Mouse (Mus musculus) liver, embryonic 12.5 days (tissue): Measurements from ENCODE around the gene Gpat3. TPM values are rescaled to one million over a fixed set of nuclear protein-coding genes. Genes with fewer than 3 reads are reported as not detected.

Experiments
- ATAC-seq: fragments of 200-750 bp; cut with Nextera tagmentation; 2 replicates; pipeline ENCODE4 v1.8.0; 2017; ENCODE audit warnings: moderate number of reproducible peaks, mild to moderate bottlenecking, moderate library complexity
- H3K27ac ChIP-seq: fragments of 300-500 bp; sonication (generic); 2 replicates; pipeline ENCODE4 v1.5.1; 2016; ENCODE audit warnings: mild to moderate bottlenecking
- H3K27me3 ChIP-seq: fragments of 300-500 bp; sonication (generic); replicated peaks from 2 replicates; pipeline ENCODE4 v1.6.1; 2016; ENCODE audit warnings: mild to moderate bottlenecking, moderate library complexity
- H3K36me3 ChIP-seq: fragments of 300-500 bp; sonication (generic); 2 replicates; pipeline ENCODE4 v1.6.1; 2016; ENCODE audit warnings: mild to moderate bottlenecking, moderate library complexity
- H3K4me1 ChIP-seq: fragments of 300-500 bp; sonication (generic); 2 replicates; pipeline ENCODE4 v1.6.1; 2016
- H3K4me2 ChIP-seq: fragments of 300-500 bp; sonication (generic); 2 replicates; pipeline ENCODE4 v1.6.1; 2016; ENCODE audit warnings: mild to moderate bottlenecking, moderate library complexity
- H3K4me3 ChIP-seq: fragments of 300-500 bp; sonication (generic); 2 replicates; pipeline ENCODE4 v1.5.1; 2016; ENCODE audit warnings: mild to moderate bottlenecking, moderate library complexity
- H3K9ac ChIP-seq: fragments of 300-500 bp; sonication (generic); 2 replicates; pipeline ENCODE4 v1.6.1; 2016; ENCODE audit warnings: mild to moderate bottlenecking, moderate library complexity
- H3K9me3 ChIP-seq: fragments of 300-500 bp; sonication (generic); replicated peaks from 2 replicates; pipeline ENCODE4 v1.6.1; 2016; ENCODE audit warnings: mild to moderate bottlenecking, moderate library complexity
- WGBS: fragments of 180-500 bp; shearing (Covaris S2); methylation state at CpG from one replicate; pipeline ENCODE4 v1.1.7; 2016; ENCODE audit not compliant: insufficient replicate concordance; 5-methylcytosine and 5-hydroxymethylcytosine counted together
- polyA plus RNA-seq: library from polyadenylated mRNA; unstranded; fragments of >200 nt; fragmentation: Nextera tagmentation; extraction: Ambion mirVana; gene quantifications from 2 replicates; pipeline ENCODE4 v1.2.1, GENCODE M21; 2016

The Gpat3 gene
- polyA plus RNA-seq, 1 experiment from 2014 or later, result 0.75 TPM

GRCm38 (mm10) chr5:100861811-100862210 lies 16.3 kb downstream of the Gpat3 start:
- ATAC-seq, result no peak
- 71% methylated on average over 7 of the region's 7 CpGs for WGBS
- H3K4me3 ChIP-seq, result no peak overlapping the region
- H3K4me2 ChIP-seq, result no peak overlapping the region
- H3K36me3 ChIP-seq, result no peaks in the 10 kb centered on the region
- no peaks in the 10 kb centered on the region for H3K9me3 ChIP-seq
- no peaks in the 10 kb centered on the region for H3K27me3 ChIP-seq
- H3K4me1 ChIP-seq, result peaks cover 13% of the 10 kb centered on the region; the same call in 1 of the 2 replicates
- H3K27ac ChIP-seq, result no peak overlapping the region
- no peak overlapping the region for H3K9ac ChIP-seq

- ATAC-seq, result no peak
- Histone ChIP-seq H3K9ac (no peak overlapping the region), H3K4me2 (no peak overlapping the region), H3K9me3 (no peaks in the 10 kb centered on the region), H3K4me1 (peaks cover 13% of the 10 kb centered on the region; the same call in 1 of the 2 replicates), H3K4me3 (no peak overlapping the region), H3K36me3 (no peaks in the 10 kb centered on the region), H3K27ac (no peak overlapping the region), H3K27me3 (no peaks in the 10 kb centered on the region)
- 72% methylated on average over 2 of the region's 2 CpGs for WGBS
Observed at GRCm38 (mm10) chr5:100863091-100863490, 17.6 kb downstream of the Gpat3 start.

GRCm38 (mm10) chr5:100864438-100864837 lies 18.9 kb downstream of the Gpat3 start:
- Histone ChIP-seq H3K9ac (no peak overlapping the region), H3K4me1 (peaks cover 13% of the 10 kb centered on the region; the same call in 1 of the 2 replicates), H3K36me3 (no peaks in the 10 kb centered on the region), H3K27me3 (no peaks in the 10 kb centered on the region), H3K27ac (no peak overlapping the region), H3K4me2 (no peak overlapping the region), H3K9me3 (no peaks in the 10 kb centered on the region), H3K4me3 (no peak overlapping the region)
- no peak for ATAC-seq
- 68% methylated on average over 6 of the region's 6 CpGs for whole genome bisulfite sequencing

DNA sequence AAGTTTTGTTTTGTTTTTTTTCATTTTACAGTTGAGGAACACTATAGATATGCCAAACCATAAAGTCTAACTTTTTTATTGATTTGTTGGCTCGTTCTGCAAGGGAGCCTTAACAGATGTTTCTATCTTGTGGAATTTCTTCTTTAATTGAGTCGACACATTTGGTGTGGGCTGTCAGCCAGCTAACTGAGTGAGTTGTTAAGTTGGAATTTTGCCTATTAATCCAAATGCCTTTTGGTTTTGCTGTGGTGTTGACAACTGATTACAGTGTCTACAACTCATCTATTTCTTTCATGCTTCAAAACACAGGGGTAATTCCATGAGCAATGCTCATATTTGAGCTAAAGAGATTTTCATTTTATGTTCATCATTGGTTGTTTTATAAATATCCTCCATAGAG lies 20.7 kb downstream of the Gpat3 start:
- H3K36me3 ChIP-seq, result no peaks in the 10 kb centered on the region
- H3K4me2 ChIP-seq, result no peak overlapping the region
- no peak overlapping the region for H3K27ac ChIP-seq
- 0 out of 2 replicates have a peak, but pooled peaks cover 1% of the 10 kb centered on the region for H3K4me1 ChIP-seq
- no peak overlapping the region for H3K4me3 ChIP-seq
- no peak overlapping the region for H3K9ac ChIP-seq
- 51% methylated on average over 2 of the region's 2 CpGs for WGBS
- ATAC-seq, result no peak
- no peaks in the 10 kb centered on the region for H3K27me3 ChIP-seq
- 0 out of 2 replicates have a peak, but pooled peaks cover 6% of the 10 kb centered on the region for H3K9me3 ChIP-seq

DNA sequence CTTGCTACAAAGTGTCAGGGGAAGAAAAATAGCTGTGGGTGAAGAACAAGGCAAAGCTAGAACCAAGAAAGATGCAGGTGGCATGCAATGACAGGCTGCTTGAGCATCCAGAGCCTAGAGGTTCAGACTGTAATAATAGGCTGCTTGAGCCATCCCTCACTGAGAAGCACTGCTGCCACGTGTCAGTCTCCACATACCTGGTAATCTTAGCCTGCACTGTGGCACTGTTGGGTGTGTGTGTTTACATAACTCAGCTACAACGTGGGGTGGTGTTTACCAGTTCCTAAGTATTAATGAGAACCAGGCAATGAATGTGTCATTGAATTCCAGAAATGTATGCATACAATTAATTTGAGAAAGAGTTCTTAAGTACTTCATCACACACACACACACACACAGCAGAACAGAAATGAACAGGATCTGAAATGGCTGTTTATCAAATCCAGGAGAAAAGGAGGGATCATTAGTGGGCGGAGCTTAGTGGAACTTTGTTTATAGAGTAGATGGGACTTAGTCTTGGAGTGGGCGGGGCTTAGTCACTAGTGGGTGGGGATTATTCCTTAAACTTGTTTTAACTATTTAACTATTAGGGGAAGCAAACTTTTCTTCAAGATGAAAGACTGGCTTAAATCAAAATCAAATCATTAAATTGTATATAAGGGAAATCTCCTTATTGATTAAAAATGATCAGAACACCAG lies 23.8 kb downstream of the Gpat3 start:
- Histone ChIP-seq H3K4me1 (0 out of 2 replicates have a peak, but pooled peaks cover 3% of the 10 kb centered on the region), H3K4me3 (no peak overlapping the region), H3K27me3 (no peaks in the 10 kb centered on the region), H3K9ac (no peak overlapping the region), H3K4me2 (no peak overlapping the region), H3K27ac (no peak overlapping the region), H3K9me3 (0 out of 2 replicates have a peak, but pooled peaks cover 6% of the 10 kb centered on the region), H3K36me3 (no peaks in the 10 kb centered on the region)
- ATAC-seq, result no peak
- 46% methylated on average over 4 of the region's 4 CpGs for WGBS

DNA sequence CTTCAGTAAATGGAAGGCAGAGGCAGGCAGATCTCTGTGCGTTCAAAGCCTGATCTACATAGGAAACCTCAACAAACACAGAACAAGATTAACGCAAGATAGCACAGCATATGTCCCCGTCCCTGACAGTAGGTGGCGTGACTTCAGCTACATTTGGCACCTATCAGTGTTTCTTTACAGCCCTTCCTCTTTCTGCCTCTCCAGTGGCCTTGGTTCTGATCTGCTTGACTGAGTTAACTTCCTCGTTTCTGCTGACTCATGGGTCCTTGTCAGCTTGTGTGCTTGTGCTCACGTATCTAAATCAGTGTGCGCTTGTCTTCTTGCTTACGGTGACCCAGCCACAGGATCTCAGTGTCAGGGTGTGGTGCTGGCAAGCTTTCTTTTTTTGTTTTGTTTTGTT lies 26.5 kb downstream of the Gpat3 start:
- peak; percentile 47; the same call in 1 of the 2 replicates for ATAC-seq
- no peaks in the 10 kb centered on the region for H3K36me3 ChIP-seq
- H3K27ac ChIP-seq, result no peak overlapping the region
- no peak overlapping the region for H3K4me2 ChIP-seq
- H3K9me3 ChIP-seq, result 0 out of 2 replicates have a peak, but pooled peaks cover 6% of the 10 kb centered on the region
- H3K4me3 ChIP-seq, result no peak overlapping the region
- no peak overlapping the region for H3K9ac ChIP-seq
- 0 out of 2 replicates have a peak, but pooled peaks cover 3% of the 10 kb centered on the region for H3K4me1 ChIP-seq
- WGBS, result 25% methylated on average over 8 of the region's 8 CpGs
- H3K27me3 ChIP-seq, result no peaks in the 10 kb centered on the region

DNA sequence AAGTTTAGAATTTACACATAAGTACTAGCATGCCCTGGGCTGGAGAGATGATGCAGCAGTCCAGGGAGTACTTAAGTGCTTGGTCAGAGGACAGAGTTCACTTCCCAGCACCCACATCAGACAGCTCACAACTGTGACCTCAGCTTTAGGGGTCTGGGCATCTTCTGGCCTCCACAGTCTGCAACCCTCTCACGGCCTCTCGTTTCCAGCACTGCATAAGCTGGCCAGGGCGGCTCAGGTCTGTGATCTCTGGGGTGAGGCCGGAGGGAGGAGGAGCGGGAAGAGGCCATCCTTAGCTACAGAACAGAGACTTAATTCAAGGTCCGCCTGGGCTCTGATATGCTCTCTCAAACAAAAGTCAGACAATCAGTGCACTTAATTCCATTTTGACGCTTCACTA lies 29.2 kb downstream of the Gpat3 start:
- WGBS, result 75% methylated on average over 7 of the region's 7 CpGs
- ATAC-seq, result no peak
- Histone ChIP-seq H3K36me3 (no peaks in the 10 kb centered on the region), H3K27me3 (no peaks in the 10 kb centered on the region), H3K9me3 (0 out of 2 replicates have a peak, but pooled peaks cover 6% of the 10 kb centered on the region), H3K9ac (no peak overlapping the region), H3K4me2 (no peak overlapping the region), H3K27ac (no peak overlapping the region), H3K4me1 (0 out of 2 replicates have a peak, but pooled peaks cover 3% of the 10 kb centered on the region), H3K4me3 (no peak overlapping the region)

DNA sequence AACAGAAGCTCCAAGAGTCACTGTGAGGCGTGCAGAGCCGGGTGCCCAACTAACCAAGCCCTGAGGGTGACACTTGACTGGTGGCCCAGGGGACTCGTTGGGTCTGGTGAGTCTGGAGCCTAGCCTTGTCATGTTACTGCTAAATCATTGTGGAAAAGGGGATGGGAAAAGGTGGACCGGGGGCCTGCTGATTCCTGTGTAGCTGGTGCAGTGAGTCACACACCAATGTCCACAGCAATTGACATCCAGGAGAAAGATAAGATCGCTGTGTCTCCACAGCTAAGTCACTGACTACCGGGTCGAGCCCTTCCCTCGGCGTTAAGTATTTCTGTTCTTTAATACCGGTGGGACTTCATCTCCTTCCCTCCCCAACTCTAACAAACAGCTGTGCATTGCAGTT lies 29.7 kb downstream of the Gpat3 start:
- Histone ChIP-seq H3K4me2 (no peak overlapping the region), H3K4me1 (0 out of 2 replicates have a peak, but pooled peaks cover 3% of the 10 kb centered on the region), H3K9ac (no peak overlapping the region), H3K9me3 (0 out of 2 replicates have a peak, but pooled peaks cover 5% of the 10 kb centered on the region), H3K36me3 (no peaks in the 10 kb centered on the region), H3K27me3 (no peaks in the 10 kb centered on the region), H3K4me3 (no peak overlapping the region), H3K27ac (no peak overlapping the region)
- no peak for ATAC-seq
- WGBS, result 56% methylated on average over 10 of the region's 10 CpGs

DNA sequence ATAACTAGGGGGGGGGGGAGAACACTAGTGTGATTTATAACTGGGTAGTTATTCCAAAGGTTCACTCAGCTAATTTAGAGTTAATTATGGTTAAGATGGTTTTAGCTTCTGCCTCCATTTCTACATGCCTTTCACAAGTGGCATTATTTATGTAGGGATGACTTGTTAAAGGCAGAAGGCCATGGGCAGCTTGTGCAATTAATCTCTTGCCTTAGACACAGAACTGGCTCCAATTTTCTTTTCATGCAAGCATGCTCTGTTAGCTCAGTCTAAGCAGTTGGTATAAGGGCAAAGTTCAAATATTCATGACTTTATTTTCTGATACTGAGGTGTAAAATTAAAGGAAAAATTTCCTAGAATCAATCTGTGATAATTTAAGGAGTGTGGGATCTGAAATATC lies 31.5 kb downstream of the Gpat3 start:
- H3K27me3 ChIP-seq, result no peaks in the 10 kb centered on the region
- H3K9ac ChIP-seq, result no peak overlapping the region
- no peak overlapping the region for H3K27ac ChIP-seq
- no peak overlapping the region for H3K4me2 ChIP-seq
- 0 out of 2 replicates have a peak, but pooled peaks cover under 1% of the 10 kb centered on the region for H3K4me1 ChIP-seq
- H3K36me3 ChIP-seq, result no peaks in the 10 kb centered on the region
- ATAC-seq, result no peak
- H3K9me3 ChIP-seq, result no peaks in the 10 kb centered on the region
- no peak overlapping the region for H3K4me3 ChIP-seq

- Histone ChIP-seq H3K9me3 (no peaks in the 10 kb centered on the region), H3K27me3 (no peaks in the 10 kb centered on the region), H3K4me2 (no peak overlapping the region), H3K27ac (no peak overlapping the region), H3K9ac (no peak overlapping the region), H3K4me1 (no peaks in the 10 kb centered on the region), H3K4me3 (no peak overlapping the region), H3K36me3 (no peaks in the 10 kb centered on the region)
- no peak for ATAC-seq
- 75% methylated on average over 6 of the region's 6 CpGs for WGBS
Observed at GRCm38 (mm10) chr5:100885216-100885615, 39.7 kb downstream of the Gpat3 start.

DNA sequence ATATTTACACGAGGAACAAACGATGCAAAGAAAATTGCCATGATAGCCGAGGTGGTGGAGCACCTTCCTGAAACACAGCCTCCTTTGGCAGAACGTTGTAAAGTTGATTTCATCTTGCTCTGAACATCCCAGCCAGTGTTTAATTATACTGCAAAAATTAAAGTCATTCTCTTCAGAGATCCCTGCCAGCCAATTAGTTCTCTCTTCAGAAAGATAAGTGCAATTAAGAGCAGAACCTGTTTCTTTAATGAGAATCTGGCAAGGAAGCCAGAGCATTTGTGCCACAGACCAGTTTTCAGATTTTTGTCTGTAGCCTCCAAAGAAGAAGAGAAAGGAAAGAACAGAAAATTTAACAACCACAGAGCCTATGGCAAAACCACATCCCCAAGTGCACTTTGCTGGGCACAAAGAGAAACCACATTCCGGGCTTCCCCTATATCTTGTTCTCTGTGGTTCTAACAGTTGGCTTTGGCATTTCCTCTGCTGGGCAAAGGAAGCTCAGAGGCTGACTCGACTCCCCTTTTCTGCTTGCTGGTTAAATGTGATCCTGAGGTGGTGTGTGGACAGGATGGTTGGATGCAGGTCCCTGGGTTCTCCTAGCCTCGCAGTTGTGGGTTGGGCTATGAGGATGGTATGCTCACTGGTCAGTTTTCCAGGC lies 40.9 kb downstream of the Gpat3 start:
- 41% methylated on average over 7 of the region's 7 CpGs for WGBS
- no peaks in the 10 kb centered on the region for H3K36me3 ChIP-seq
- H3K27ac ChIP-seq, result no peak overlapping the region
- ATAC-seq, result no peak
- H3K4me1 ChIP-seq, result no peaks in the 10 kb centered on the region
- no peak overlapping the region for H3K9ac ChIP-seq
- H3K27me3 ChIP-seq, result no peaks in the 10 kb centered on the region
- no peaks in the 10 kb centered on the region for H3K9me3 ChIP-seq
- H3K4me3 ChIP-seq, result no peak overlapping the region
- no peak overlapping the region for H3K4me2 ChIP-seq

- H3K27me3 ChIP-seq, result no peaks in the 10 kb centered on the region
- H3K4me2 ChIP-seq, result no peak overlapping the region
- WGBS, result 58% methylated on average over 10 of the region's 10 CpGs
- H3K9me3 ChIP-seq, result no peaks in the 10 kb centered on the region
- no peak overlapping the region for H3K4me3 ChIP-seq
- H3K4me1 ChIP-seq, result no peaks in the 10 kb centered on the region
- H3K36me3 ChIP-seq, result no peaks in the 10 kb centered on the region
- no peak overlapping the region for H3K27ac ChIP-seq
- peak; percentile 65; the same call in 1 of the 2 replicates for ATAC-seq
- H3K9ac ChIP-seq, result no peak overlapping the region
Observed at GRCm38 (mm10) chr5:100896199-100896598, 50.7 kb downstream of the Gpat3 start.
